Mouse (Mus musculus): Measurements from ENCODE around the gene Gm6871. TPM values are rescaled to one million over a fixed set of nuclear protein-coding genes. Genes with fewer than 3 reads are reported as not detected.
"Not testable (repeated sequence)": the region's sequence is repeated elsewhere in the genome, so short reads cannot be mapped to it uniquely, and the experiment has no call there.

The Gm6871 gene
- total and polyA plus RNA-seq, 2 experiments: not detected

- Histone ChIP-seq H3K4me1 (ENCODE audit: control insufficient read depth, insufficient read depth, low read length) (no peaks in the 10 kb centered on the region), H3K4me3 (ENCODE audit: insufficient read depth, low read depth, low read length) (peak overlapping the region; percentile 73), H3K36me3 (ENCODE audit: control insufficient read depth, insufficient read depth, low read length) (0 out of 2 replicates have a peak, but pooled peaks cover 2% of the 10 kb centered on the region), H3K27me3 (ENCODE audit: control insufficient read depth, insufficient read depth, low read length) (no peaks in the 10 kb centered on the region), H3K9ac (ENCODE audit: low read depth, low read length) (peak overlapping the region; percentile 75), H3K27ac (replicated peaks; ENCODE audit: insufficient read depth, low read depth, low read length) (peak overlapping the region; percentile 68), H3K79me2 (ENCODE audit: control insufficient read depth, insufficient read depth, low read length) (peaks cover 9% of the 10 kb centered on the region; the same call in 1 of the 2 replicates)
- 15% methylated on average over 22 of the region's 22 CpGs for WGBS
- peak; percentile 85 for DNase-seq (ENCODE audit: extremely low read depth, low read depth, low spot score)
- TF ChIP-seq POLR2A (IDR thresholded peaks at IDR 0.05; ENCODE audit: extremely low read depth, insufficient read depth, low read length): no peak
- TF ChIP-seq CTCF (IDR thresholded peaks at IDR 0.05; ENCODE audit: low read depth, low read length): peak; percentile 21; the same call in 1 of the 2 replicates
These were observed 73.1 kb downstream of the Gm6871 start for GRCm38 (mm10) chr7:41500151-41500934.

GRCm38 (mm10) chr7:41499389-41500049, 73.9 kb downstream of the Gm6871 start, which contains the start of the genes Gm20449 and AW146154:
Gene Gm20449, minus strand, starts transcription at chr7:41499417.
Gene AW146154, minus strand, starts transcription at chr7:41499890.
- H3K4me3 ChIP-seq (ENCODE audit: insufficient read depth, low read depth, low read length): peak within 1 kb of the TSS; percentile 73
- peak within 1 kb of the TSS; percentile 80 for H3K27ac ChIP-seq (replicated peaks; ENCODE audit: insufficient read depth, low read depth, low read length)
- no peaks in the 10 kb centered on the region for H3K4me1 ChIP-seq (ENCODE audit: control insufficient read depth, insufficient read depth, low read length)
- no peaks in the 10 kb centered on the region for H3K27me3 ChIP-seq (ENCODE audit: control insufficient read depth, insufficient read depth, low read length)
- peak; percentile 94 for DNase-seq (ENCODE audit: extremely low read depth, low read depth, low spot score)
- TF ChIP-seq CTCF (IDR thresholded peaks at IDR 0.05; ENCODE audit: low read depth, low read length) (no peak), POLR2A (IDR thresholded peaks at IDR 0.05; ENCODE audit: extremely low read depth, insufficient read depth, low read length) (no peak)
- peak within 1 kb of the TSS; percentile 75 for H3K9ac ChIP-seq (ENCODE audit: low read depth, low read length)
- peaks cover 9% of the 10 kb centered on the region; the same call in 1 of the 2 replicates for H3K79me2 ChIP-seq (ENCODE audit: control insufficient read depth, insufficient read depth, low read length)
- H3K36me3 ChIP-seq (ENCODE audit: control insufficient read depth, insufficient read depth, low read length): peaks cover 6% of the 10 kb centered on the region
- under 1% methylated on average over 18 of the region's 18 CpGs for WGBS

GRCm38 (mm10) chr7:41499018-41499388, 74.5 kb downstream of the Gm6871 start:
- DNase-seq (ENCODE audit: extremely low read depth, low read depth, low spot score): not testable (repeated sequence)

GRCm38 (mm10) chr7:41498464-41498863, 75.0 kb downstream of the Gm6871 start:
- not testable (repeated sequence) for H3K36me3 ChIP-seq (ENCODE audit: control insufficient read depth, insufficient read depth, low read length); H3K27me3 ChIP-seq (ENCODE audit: control insufficient read depth, insufficient read depth, low read length); H3K9ac ChIP-seq (ENCODE audit: low read depth, low read length); H3K27ac ChIP-seq (replicated peaks; ENCODE audit: insufficient read depth, low read depth, low read length); H3K4me1 ChIP-seq (ENCODE audit: control insufficient read depth, insufficient read depth, low read length); H3K79me2 ChIP-seq (ENCODE audit: control insufficient read depth, insufficient read depth, low read length); DNase-seq (ENCODE audit: extremely low read depth, low read depth, low spot score)
- WGBS: 62% methylated on average over 4 of the region's 4 CpGs
- H3K4me3 ChIP-seq (ENCODE audit: insufficient read depth, low read depth, low read length): peak overlapping the region; percentile 73; the same call in 1 of the 2 replicates

More at GRCm38 (mm10) chr7:41499018-41499388, 74.5 kb downstream of the Gm6871 start:
- peak overlapping the region; percentile 62 for H3K9ac ChIP-seq (ENCODE audit: low read depth, low read length)
- WGBS: 0% methylated on average over 6 of the region's 6 CpGs
- not testable (repeated sequence) for H3K27me3 ChIP-seq (ENCODE audit: control insufficient read depth, insufficient read depth, low read length); H3K4me1 ChIP-seq (ENCODE audit: control insufficient read depth, insufficient read depth, low read length); H3K79me2 ChIP-seq (ENCODE audit: control insufficient read depth, insufficient read depth, low read length); H3K36me3 ChIP-seq (ENCODE audit: control insufficient read depth, insufficient read depth, low read length)
- peak overlapping the region; percentile 30 for H3K27ac ChIP-seq (replicated peaks; ENCODE audit: insufficient read depth, low read depth, low read length)
- H3K4me3 ChIP-seq (ENCODE audit: insufficient read depth, low read depth, low read length): peak overlapping the region; percentile 73
- TF ChIP-seq POLR2A (IDR thresholded peaks at IDR 0.05; ENCODE audit: extremely low read depth, insufficient read depth, low read length): 0 out of 2 replicates have a peak, but pooled peaks have one; percentile 45

GRCm38 (mm10) chr7:41497871-41498270, 75.6 kb downstream of the Gm6871 start:
- H3K9ac ChIP-seq (ENCODE audit: low read depth, low read length): no peak overlapping the region
- H3K27ac ChIP-seq (replicated peaks; ENCODE audit: insufficient read depth, low read depth, low read length): no peak overlapping the region
- TF ChIP-seq CTCF (IDR thresholded peaks at IDR 0.05; ENCODE audit: low read depth, low read length): no peak
- TF ChIP-seq POLR2A (IDR thresholded peaks at IDR 0.05; ENCODE audit: extremely low read depth, insufficient read depth, low read length): no peak
- H3K36me3 ChIP-seq (ENCODE audit: control insufficient read depth, insufficient read depth, low read length): peaks cover 6% of the 10 kb centered on the region
- DNase-seq (ENCODE audit: extremely low read depth, low read depth, low spot score): no peak
- peaks cover 9% of the 10 kb centered on the region; the same call in 1 of the 2 replicates for H3K79me2 ChIP-seq (ENCODE audit: control insufficient read depth, insufficient read depth, low read length)
- no peak overlapping the region for H3K4me3 ChIP-seq (ENCODE audit: insufficient read depth, low read depth, low read length)
- no peaks in the 10 kb centered on the region for H3K4me1 ChIP-seq (ENCODE audit: control insufficient read depth, insufficient read depth, low read length)
- WGBS: 98% methylated on average over 2 of the region's 2 CpGs
- H3K27me3 ChIP-seq (ENCODE audit: control insufficient read depth, insufficient read depth, low read length): no peaks in the 10 kb centered on the region

Other genes starting within 250 kb of the Gm6871 start
- 13.9 and 21.8 TPM in 2 replicates for gene AI987944, start 180.3 kb downstream of the Gm6871 start, total RNA-seq (2014; rRNA removed)
- gene AI987944, start 180.3 kb downstream of the Gm6871 start, polyA plus RNA-seq (2012; rRNA removed): 3.4 and 3.9 TPM in 2 replicates
- gene Vmn2r57, start 125.0 kb downstream of the Gm6871 start, total RNA-seq (2014; rRNA removed): 0.27 and 0.28 TPM in 2 replicates
- gene Vmn2r57, start 125.0 kb downstream of the Gm6871 start, polyA plus RNA-seq (2012; rRNA removed): 0.04 and 0.05 TPM in 2 replicates
- 0.07 and 0.18 TPM in 2 replicates for gene Gm20449, start 74.2 kb downstream of the Gm6871 start, total RNA-seq (2014; rRNA removed)
- gene Gm20449, start 74.2 kb downstream of the Gm6871 start, polyA plus RNA-seq (2012; rRNA removed): 0.09 and 0.13 TPM in 2 replicates
- gene AW146154, start 73.8 kb downstream of the Gm6871 start, total RNA-seq (2014; rRNA removed): 9.7 and 11.8 TPM in 2 replicates
- gene AW146154, start 73.8 kb downstream of the Gm6871 start, polyA plus RNA-seq (2012; rRNA removed): 1.7 and 2.7 TPM in 2 replicates
- gene 2610021A01Rik, start 25.6 kb upstream of the Gm6871 start, total RNA-seq (2014; rRNA removed): 6.8 and 10.0 TPM in 2 replicates
- gene 2610021A01Rik, start 25.6 kb upstream of the Gm6871 start, polyA plus RNA-seq (2012; rRNA removed): 2.1 and 2.3 TPM in 2 replicates
- 2.6 and 3.5 TPM in 2 replicates for gene Zfp788, start 59.5 kb upstream of the Gm6871 start, total RNA-seq (2014; rRNA removed)
- gene Zfp788, start 59.5 kb upstream of the Gm6871 start, polyA plus RNA-seq (2012; rRNA removed): 0.13 and 0.55 TPM in 2 replicates